ENCODE assay signal across 8 mouse cellular contexts in genomic region chr17:22739581-22740178, GRCm38 (mm10).
DNase-seq lines count a peak whose midpoint lies in the region; ATAC-seq lines count a peak whose summit lies in the region.

No protein-coding gene starts in this region.

- WGBS in embryonic facial prominence, embryonic 10.5 days = 1% methylated on average over 25 of the region's 25 CpGs
- under 1% methylated on average over 25 of the region's 25 CpGs for WGBS in midbrain, embryonic 11.5 days

- peak overlapping the region; percentile 77 for H3K9ac ChIP-seq in midbrain, embryonic 11.5 days (ENCODE audit: low read length)

- DNase-seq in 3134 (ENCODE audit: extremely low read depth, insufficient read length, low spot score) = peak; percentile 81
- DNase-seq in adrenal gland, postnatal 10 days = peak; percentile 68
- DNase-seq in embryonic facial prominence, embryonic 10.5 days (ENCODE audit: low spot score) = peak; percentile 75
- peak; percentile 96 for DNase-seq in heart, adult 11 months
- peak; percentile 28 for DNase-seq in kidney, adult 11 months
- DNase-seq in left cerebral cortex, postnatal 4 days = peak; percentile 58
- DNase-seq in midbrain, embryonic 11.5 days (ENCODE audit: low spot score, missing footprints) = peak; percentile 94
- DNase-seq in skeletal muscle tissue, adult 2 months (ENCODE audit: low read depth, low spot score) = peak; percentile 40

- H3K36me3 ChIP-seq in embryonic facial prominence, embryonic 10.5 days (replicated peaks) = peaks cover 21% of the 10 kb centered on the region
- 0 out of 2 replicates have a peak, but pooled peaks cover 2% of the 10 kb centered on the region for H3K36me3 ChIP-seq in midbrain, embryonic 11.5 days (ENCODE audit: control insufficient read depth, insufficient read depth, low read length)

- H3K27ac ChIP-seq in embryonic facial prominence, embryonic 10.5 days (replicated peaks) = peak overlapping the region; percentile 87
- peak overlapping the region; percentile 68 for H3K27ac ChIP-seq in midbrain, embryonic 11.5 days (ENCODE audit: low read depth, low read length)

- ATAC-seq in midbrain, embryonic 11.5 days (ENCODE audit: low FRiP score) = peak; percentile 94

- intact Hi-C loops in left cerebral cortex, postnatal 4 days (cut with DNase I) = no loop called here

- H3K4me2 ChIP-seq in midbrain, embryonic 11.5 days = peak overlapping the region; percentile 51

- H3K4me1 ChIP-seq in embryonic facial prominence, embryonic 10.5 days = peaks cover 10% of the 10 kb centered on the region; the same call in 1 of the 2 replicates
- H3K4me1 ChIP-seq in midbrain, embryonic 11.5 days (ENCODE audit: control insufficient read depth, insufficient read depth, low read length) = no peaks in the 10 kb centered on the region

- peak overlapping the region; percentile 69 for H3K4me3 ChIP-seq in embryonic facial prominence, embryonic 10.5 days
- H3K4me3 ChIP-seq in midbrain, embryonic 11.5 days (ENCODE audit: low read depth, low read length) = peak overlapping the region; percentile 56

- H3K9me3 ChIP-seq in embryonic facial prominence, embryonic 10.5 days = peaks cover 21% of the 10 kb centered on the region; the same call in 1 of the 2 replicates
- H3K9me3 ChIP-seq in midbrain, embryonic 11.5 days (ENCODE audit: control insufficient read depth, low read length) = no peaks in the 10 kb centered on the region

- no peaks in the 10 kb centered on the region for H3K27me3 ChIP-seq in embryonic facial prominence, embryonic 10.5 days (replicated peaks; ENCODE audit: low read depth, poor library complexity, severe bottlenecking)
- H3K27me3 ChIP-seq in midbrain, embryonic 11.5 days (ENCODE audit: control insufficient read depth, insufficient read depth, low read length) = no peaks in the 10 kb centered on the region

Comparison
In these comparisons a context has a peak if more than half of its experiments do, and no peak if none do; other contexts are left out.
1. Peak in every context shown above with its lines: DNase-seq, ATAC-seq, H3K4me3 ChIP-seq and H3K27ac ChIP-seq.
2. DNase-seq: peak in every context shown above with its lines; median percentile 96 in heart, adult 11 months; 94 in midbrain, embryonic 11.5 days; 81 in 3134; 75 in embryonic facial prominence, embryonic 10.5 days; 68 in adrenal gland, postnatal 10 days; 58 in left cerebral cortex, postnatal 4 days; 40 in skeletal muscle tissue, adult 2 months; 28 in kidney, adult 11 months.